Mouse (Mus musculus): Measurements from ENCODE around the gene Tbx6.

- TF ChIP-seq POLR2A (IDR thresholded peaks at IDR 0.05; ENCODE audit: borderline replicate concordance, insufficient read depth, low read length): no peak
- TF ChIP-seq CTCF (IDR thresholded peaks at IDR 0.05; ENCODE audit: borderline replicate concordance, insufficient read depth, low read depth, low read length): no peak
Measured at GRCm38 (mm10) chr7:126746066-126746465, 35.2 kb upstream of the Tbx6 start.
